Mouse (Mus musculus): ENCODE measurements around the gene Ptchd4.

The Ptchd4 gene

GRCm38 (mm10) chr17:42315669-42316611, at the start of gene Ptchd4:
Ptchd4 (plus strand) TSS chr17:42315947.
- DNase-seq = peak; percentile 76

- no peak for DNase-seq
These were observed 38.9 kb upstream of the Ptchd4 start for GRCm38 (mm10) chr17:42276861-42277260.

GRCm38 (mm10) chr17:42284391-42284790, 31.4 kb upstream of the Ptchd4 start:
- DNase-seq = peak; percentile 61 to 63

- DNase-seq = peak; percentile 69 to 71
These were observed 29.5 kb upstream of the Ptchd4 start for GRCm38 (mm10) chr17:42286255-42286654.

GRCm38 (mm10) chr17:42290341-42290740, 25.4 kb upstream of the Ptchd4 start:
- peak; percentile 66 to 69 for DNase-seq

DNA sequence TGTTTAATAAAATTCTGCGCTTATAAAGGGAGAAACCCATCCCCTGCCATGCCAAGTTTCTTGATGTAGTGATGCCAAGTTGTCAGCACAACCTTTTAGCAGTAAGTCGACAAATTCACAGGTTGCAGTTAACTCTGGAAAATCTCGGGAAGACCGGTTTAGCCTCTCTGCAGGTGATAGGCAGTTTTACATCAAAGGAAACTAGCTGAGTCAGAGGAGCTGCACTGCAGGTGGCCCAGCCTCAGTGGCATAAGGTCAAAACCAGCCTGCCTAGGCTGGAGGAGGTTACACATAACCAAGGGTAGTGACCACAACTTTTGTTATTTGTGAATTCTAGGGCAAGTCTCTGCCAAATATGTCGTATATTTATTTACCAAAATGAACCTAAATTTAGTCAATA, 24.0 kb upstream of the Ptchd4 start:
- peak in 1 of 2 experiments; percentile 17 for DNase-seq

- DNase-seq = peak; percentile 42 to 56
These were observed 17.8 kb upstream of the Ptchd4 start for GRCm38 (mm10) chr17:42297986-42298385.

DNA sequence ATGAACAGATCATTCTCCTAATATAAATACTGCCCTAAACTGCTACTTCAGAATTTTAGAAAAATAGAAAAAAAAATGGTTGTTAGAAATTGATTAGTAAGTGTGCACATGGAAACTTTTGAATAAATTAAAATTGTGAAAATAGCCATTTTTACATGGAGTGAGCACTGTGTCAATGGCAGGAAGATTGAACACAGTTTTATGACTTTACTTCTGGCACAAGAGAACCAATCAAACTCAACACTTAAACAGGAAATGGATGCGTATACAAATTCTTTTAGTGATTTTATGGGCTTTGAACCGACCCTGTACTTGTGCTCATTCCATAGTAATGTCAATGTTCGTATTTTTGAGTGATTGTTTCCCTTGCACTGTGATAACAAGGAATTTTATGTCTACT, 16.1 kb upstream of the Ptchd4 start:
- no peak for DNase-seq

DNA sequence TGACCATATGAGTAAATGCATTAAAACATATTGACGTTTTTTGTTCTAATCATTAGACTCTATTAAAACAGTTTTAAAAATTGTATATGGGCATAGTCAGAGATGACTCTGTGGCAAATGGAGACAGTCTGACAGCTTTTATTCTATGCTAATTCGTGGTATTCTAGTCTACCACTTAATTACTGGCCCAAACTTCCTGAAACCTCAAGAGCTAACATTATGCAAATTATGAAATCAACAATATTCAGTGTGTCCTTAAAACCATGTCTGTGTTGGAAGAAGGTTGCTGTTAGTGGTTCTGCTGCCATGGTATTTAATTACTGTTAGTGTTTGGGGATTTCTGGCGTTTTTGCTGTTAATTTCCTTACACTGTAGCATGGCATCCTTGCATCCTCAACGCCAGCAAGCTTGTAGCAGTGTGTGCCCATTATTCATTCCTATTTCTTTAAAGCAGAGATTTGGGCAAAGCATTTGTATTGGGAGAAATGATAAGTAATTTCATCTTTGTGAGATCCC, 12.6 kb upstream of the Ptchd4 start:
- DNase-seq = no peak

- DNase-seq = peak; percentile 52 to 70
These were observed 11.5 kb upstream of the Ptchd4 start for GRCm38 (mm10) chr17:42304262-42304661.

GRCm38 (mm10) chr17:42307001-42307400, 8.7 kb upstream of the Ptchd4 start:
- DNase-seq = no peak

DNA sequence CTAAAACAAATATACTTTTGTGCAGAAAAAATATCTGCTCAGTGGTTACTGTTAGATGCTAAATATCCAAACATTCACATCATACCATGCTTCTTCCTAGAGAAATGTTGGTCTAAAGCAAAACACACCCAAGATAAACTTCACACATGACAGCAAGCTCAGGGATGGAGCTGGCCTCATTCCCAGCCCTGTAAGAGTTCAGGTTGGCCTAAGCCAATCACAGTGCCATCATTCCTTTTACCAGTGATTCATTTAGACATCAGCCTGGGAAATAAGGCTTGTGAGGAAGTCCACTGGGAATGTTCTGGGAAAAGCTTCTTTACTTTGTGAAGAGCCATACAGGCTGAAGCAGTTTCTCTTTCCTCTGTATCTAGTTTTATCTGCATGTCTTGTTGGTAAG, 5.6 kb upstream of the Ptchd4 start:
- peak; percentile 49 to 68 for DNase-seq

GRCm38 (mm10) chr17:42316612-42316982, 850 bp downstream of the Ptchd4 start:
- peak; percentile 73 to 75 for DNase-seq

DNA sequence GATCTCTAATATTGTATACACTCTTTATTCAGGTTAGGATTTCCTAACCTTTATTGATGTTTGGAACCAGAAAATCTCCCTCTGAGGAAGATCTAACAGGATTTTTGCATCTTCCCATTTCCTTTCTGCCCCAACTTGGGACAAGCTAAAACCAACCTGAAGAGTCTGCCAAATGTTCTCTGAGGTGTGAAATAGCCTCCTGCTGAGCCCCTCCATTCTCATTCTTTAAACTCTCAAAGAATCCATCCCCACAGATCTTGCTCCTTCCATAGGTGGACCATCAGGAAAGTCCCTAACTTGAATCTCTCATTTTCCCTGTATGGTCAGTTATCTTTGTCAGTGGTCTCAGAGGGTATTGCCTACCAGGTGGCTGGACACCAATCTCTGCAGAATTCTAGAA, 20.0 kb downstream of the Ptchd4 start:
- peak; percentile 48 to 61 for DNase-seq

GRCm38 (mm10) chr17:42336571-42336970, 20.8 kb downstream of the Ptchd4 start:
- DNase-seq = no peak

DNA sequence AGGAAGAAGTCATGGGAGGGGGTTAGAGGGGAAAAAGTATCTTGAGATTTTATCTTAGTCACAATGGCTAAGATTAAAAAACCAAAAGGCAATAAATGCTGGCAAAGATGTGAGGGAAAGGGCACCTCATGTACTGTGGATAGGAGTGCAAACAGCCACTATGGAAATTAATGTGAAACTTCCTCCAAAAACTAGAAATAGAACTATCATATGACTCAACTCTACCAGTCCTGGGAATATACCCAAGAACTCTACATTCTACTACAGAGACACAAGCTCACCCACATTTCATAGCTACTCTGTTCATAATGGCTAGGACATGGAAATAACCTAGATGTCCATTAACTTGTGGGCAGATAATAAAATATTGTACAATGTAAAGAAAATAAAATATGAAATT, 30.3 kb downstream of the Ptchd4 start:
- no peak for DNase-seq

GRCm38 (mm10) chr17:42358481-42358880, 42.7 kb downstream of the Ptchd4 start:
- DNase-seq = no peak

DNA sequence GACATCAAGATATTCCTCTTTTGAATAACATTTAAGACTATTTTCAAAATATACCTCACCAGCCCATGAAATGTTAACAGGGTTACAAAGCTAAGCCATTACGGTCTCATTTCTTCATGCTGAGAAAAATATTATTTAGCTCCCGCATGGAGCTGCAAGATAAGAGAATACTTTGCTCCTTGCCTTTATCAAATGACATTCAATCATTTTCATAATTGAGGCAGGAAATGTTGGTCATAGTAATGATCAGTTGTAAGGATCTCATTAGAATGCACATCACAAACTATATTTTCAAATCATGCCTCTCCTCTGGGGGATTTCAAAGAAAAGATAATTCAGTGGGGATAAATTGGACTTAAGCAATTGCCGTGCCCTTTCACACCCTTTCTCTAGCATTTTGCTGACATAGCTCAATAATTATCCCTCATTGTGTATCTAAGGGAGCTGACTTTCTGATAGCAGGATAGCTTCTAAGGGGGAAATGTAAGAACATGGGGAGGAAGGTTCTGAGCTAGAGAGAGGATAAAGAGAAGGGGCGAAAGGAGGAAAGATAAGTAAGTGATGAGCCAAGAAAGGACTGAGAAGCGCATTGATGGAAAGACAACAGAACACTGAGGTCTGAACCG, 47.5 kb downstream of the Ptchd4 start:
- DNase-seq = no peak

DNA sequence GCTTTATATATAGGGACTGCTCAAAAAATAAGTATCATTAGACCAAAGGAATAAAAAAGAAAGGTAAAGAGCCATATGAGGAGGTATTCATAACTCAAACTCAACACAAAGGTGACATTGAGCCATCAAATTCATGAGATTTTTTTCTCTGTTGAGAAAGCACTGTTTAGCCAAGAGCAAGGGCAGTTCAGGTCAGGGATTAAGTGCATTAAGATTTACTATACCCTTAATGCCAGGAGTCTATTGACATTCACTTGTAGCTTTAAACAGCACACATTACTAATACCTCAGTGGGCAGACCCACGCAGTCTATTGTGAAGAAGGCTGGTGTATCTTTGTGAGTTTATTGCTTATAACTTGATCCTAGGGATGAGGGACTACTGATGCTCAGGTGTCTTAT, 49.0 kb downstream of the Ptchd4 start:
- DNase-seq = no peak

DNA sequence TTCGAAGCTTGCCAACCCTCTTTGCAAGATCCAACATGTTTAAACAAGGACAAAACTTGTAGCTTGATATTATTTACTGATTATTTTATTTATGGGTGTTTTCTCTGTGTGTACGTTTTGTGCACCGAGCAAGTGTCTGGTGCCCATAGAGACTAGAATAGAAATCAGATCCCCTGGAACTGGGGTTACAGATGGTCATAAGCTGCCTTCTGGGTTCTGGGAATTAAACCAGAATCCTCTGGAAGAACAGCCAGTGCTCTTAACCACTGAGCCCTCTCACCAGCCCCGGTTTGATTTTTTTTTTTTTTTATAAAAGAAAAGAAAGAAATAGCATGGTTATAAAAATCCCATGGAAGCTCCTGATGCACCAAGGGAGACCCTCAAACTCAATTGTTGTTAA, 59.1 kb downstream of the Ptchd4 start:
- DNase-seq = no peak

DNA sequence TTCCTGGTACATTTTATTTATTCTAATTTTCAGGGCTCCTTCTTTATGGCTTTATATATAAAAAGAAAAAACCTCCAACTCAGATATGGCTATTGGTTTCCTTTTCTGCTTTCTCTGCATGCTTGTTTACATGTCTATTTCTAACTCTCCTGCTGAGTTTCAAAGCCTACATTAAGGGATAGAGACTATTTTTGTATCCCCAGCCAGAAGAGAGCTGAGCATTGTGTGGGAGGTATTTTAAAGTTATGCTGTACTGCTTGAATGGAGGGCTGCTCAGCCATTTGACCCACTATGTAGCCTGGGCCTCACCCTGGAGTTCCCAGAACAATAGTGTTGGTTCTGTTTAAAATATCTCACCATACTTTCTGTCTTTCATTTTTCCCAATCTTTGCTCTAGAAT, 77.3 kb downstream of the Ptchd4 start:
- no peak for DNase-seq

DNA sequence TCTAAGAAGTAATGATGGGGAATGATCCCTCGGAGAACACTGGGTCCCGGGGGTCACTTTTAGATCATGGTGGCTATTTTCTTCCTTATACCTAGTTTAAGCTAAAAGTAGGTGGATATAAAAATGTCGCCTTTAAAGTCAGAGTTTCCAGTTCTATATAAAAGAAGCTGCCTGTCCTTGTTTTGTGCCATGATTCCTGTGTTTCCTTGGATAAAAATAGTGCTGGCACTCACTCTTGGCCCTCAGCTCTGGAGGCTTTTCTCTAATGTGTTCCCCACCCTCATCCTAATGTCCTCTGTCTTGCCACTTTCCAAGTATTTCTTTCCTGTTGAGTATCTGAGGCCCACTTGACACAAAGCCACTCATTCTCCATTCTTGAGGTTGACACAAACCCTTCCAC, 79.6 kb downstream of the Ptchd4 start:
- peak; percentile 7 to 13 for DNase-seq

DNA sequence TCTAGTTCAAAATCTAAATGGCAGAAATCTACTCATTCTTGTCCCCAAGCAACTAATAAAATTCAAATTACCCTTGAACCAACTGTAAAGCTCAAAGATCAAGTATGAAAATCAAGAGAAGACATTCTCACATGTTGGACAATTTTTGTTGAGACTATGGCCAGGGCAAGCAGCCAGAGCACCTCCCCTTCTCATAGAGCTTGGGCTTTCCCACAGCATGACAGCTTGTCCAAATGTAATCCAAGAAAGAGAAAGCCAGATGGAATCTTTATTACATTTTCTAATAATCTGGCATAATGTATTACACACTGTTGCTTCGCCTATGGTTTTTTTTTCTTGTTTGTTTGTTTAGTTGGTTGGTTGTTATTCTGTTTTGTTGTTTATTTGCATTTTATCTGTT, 102.7 kb downstream of the Ptchd4 start:
- DNase-seq = peak; percentile 77 to 79

- no peak for DNase-seq
These were observed 112.2 kb downstream of the Ptchd4 start for GRCm38 (mm10) chr17:42427961-42428360.
